Mouse (Mus musculus): Measurements from ENCODE around the gene Hdc.

The Hdc gene

GRCm38 (mm10) chr2:126601918-126602600 lies 17.0 kb downstream of the Hdc start:
- DNase-seq (ENCODE audit: low read depth, low spot score): no peak

DNA sequence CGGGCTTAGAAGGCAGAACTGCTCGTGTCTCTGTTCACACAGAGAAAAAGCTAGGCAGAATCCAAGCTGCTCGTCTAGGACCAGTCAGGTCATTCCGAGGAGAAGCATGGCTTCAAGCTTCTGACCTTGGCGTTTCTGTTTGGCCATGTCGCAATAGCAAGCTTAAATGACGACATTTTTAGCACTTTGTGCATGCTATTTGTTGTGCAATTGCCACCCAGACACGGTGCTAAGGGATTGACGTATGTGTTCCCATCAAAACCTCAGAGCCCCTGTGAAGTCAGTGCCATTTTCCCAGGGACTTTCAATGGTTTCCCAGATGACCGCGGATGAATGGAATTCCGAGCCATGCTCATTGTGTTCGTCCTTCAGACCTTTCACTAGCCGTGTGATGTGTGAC lies 18.6 kb downstream of the Hdc start:
- DNase-seq (ENCODE audit: low read depth, low spot score): no peak

GRCm38 (mm10) chr2:126599005-126599404 lies 20.1 kb downstream of the Hdc start:
- DNase-seq (ENCODE audit: low read depth, low spot score): peak; percentile 35

- no peak for DNase-seq (ENCODE audit: low read depth, low spot score)
These were observed 20.7 kb downstream of the Hdc start for GRCm38 (mm10) chr2:126598359-126598758.

GRCm38 (mm10) chr2:126597279-126598241 lies 21.5 kb downstream of the Hdc start:
- no peak for DNase-seq (ENCODE audit: low read depth, low spot score)

- no peak for DNase-seq (ENCODE audit: low read depth, low spot score)
These were observed 22.6 kb downstream of the Hdc start for GRCm38 (mm10) chr2:126596347-126597072.

GRCm38 (mm10) chr2:126593831-126594610 lies 25.1 kb downstream of the Hdc start:
- DNase-seq (ENCODE audit: low read depth, low spot score): peak; percentile 65

DNA sequence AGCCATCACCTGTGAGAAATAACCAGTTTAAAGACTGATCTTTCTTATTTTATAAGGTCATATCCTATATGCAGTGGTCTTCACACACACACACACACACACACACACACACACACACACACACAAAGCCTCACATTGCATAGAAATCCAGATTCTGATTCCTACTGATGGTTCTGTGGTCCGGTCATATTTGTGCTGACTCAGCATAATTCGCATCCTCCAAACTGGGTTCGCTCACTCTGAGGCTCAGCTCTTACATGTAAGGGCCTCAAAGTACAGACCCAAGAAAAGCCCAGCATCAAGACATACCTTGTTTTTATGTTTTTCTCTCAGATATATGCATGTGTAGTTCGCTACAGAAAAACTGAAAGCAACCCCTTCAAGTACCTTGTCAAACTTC lies 27.8 kb downstream of the Hdc start:
- no peak for DNase-seq (ENCODE audit: low read depth, low spot score)

GRCm38 (mm10) chr2:126587468-126587867 lies 31.6 kb downstream of the Hdc start:
- no peak for DNase-seq (ENCODE audit: low read depth, low spot score)

DNA sequence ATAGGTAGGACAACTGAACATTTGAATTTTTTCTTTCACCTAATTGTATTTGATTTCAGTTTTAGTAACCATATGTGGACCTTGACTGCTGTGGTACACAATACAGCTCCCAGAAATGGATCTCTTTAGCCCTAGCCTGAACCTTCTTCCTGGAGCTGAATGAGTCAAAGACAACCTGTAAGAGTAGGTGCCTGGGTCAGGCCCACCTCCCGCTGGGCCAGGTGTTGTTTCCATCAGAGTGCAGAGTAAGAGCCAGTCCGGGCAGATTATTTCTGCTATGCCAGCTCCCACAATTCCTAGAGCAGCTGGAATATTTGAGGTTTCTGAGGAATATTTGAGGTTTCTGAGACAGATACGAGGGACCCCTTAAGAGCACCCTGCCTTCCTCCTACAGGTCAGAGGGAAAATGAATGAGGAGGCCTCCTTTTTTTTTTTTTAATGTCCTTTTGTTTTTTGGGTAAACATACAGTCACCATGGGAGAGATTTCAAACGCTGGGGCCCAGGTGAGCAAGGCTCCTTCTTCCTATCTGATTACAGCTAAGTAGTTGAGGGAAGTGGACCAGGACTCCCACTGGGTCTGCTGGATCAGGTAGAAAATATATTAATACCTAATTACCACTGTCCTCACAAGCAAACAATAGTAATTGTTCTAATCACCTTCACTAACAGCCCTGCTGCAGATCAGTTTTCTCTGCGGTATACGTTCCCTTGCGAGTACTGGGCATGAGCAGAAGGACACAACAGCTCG lies 34.3 kb downstream of the Hdc start:
- no peak for DNase-seq (ENCODE audit: low read depth, low spot score)

DNA sequence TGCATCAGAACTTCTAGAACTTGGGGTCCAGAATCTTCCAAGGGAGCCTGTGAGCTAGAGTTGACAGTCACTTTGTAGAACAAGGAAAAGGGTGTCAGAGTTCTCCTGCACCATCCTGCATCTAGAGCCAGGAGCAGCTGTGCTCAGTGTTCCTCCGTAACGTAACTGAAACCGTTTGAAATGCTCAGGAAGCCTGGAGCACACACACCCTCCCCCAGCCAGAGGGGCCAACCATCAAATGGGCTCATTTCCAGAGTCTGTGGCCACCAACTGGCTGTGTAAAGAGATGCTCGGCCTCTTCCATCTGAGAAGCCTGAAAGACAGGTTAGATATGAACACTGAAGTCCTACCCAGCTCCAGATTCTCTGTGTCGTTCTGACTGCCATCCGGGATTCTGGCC lies 35.1 kb downstream of the Hdc start:
- no peak for DNase-seq (ENCODE audit: low read depth, low spot score)

GRCm38 (mm10) chr2:126579282-126579681 lies 39.8 kb downstream of the Hdc start:
- DNase-seq (ENCODE audit: low read depth, low spot score): no peak

GRCm38 (mm10) chr2:126577362-126577761 lies 41.7 kb downstream of the Hdc start:
- DNase-seq (ENCODE audit: low read depth, low spot score): no peak

- DNase-seq (ENCODE audit: low read depth, low spot score): no peak
These were observed 43.5 kb downstream of the Hdc start for GRCm38 (mm10) chr2:126575391-126576176.

DNA sequence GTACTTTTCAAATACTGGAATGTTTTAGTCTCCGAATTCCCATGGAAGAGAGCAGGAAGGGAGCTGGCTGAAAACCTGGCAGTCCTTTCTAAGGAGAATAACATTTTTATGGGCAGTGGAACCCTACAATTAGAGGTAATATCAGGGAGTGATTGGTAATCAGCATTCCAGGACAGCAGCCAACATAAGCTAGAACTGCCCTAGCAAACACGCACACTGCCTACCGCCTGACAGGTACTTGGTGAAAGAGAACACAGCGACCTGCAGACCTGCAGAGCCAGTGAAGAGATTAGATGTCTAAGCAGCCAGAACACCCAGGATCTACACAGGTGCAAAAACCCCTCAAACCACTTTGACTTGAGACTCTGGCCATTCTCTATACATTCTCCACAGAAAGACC lies 46.4 kb downstream of the Hdc start:
- no peak for DNase-seq (ENCODE audit: low read depth, low spot score)

DNA sequence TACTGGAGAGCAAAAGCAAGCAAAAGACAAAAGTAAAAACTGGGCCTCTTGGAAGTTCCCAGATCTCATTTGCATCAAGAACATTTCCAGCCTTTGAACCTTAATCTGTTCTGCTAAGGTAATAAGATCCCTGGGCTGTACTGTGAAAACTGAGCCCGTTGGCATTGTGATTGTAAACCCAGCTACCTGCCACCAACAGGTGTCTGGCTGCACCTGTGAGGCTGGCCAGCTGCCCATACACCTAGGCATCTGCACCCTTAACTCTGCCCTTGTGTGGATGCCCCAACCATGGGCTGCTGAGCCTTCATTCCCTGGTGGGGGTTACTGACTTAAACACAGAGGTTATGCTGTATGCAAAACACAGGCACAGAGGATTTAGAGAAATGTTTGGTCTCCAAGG lies 46.9 kb downstream of the Hdc start:
- DNase-seq (ENCODE audit: low read depth, low spot score): no peak

DNA sequence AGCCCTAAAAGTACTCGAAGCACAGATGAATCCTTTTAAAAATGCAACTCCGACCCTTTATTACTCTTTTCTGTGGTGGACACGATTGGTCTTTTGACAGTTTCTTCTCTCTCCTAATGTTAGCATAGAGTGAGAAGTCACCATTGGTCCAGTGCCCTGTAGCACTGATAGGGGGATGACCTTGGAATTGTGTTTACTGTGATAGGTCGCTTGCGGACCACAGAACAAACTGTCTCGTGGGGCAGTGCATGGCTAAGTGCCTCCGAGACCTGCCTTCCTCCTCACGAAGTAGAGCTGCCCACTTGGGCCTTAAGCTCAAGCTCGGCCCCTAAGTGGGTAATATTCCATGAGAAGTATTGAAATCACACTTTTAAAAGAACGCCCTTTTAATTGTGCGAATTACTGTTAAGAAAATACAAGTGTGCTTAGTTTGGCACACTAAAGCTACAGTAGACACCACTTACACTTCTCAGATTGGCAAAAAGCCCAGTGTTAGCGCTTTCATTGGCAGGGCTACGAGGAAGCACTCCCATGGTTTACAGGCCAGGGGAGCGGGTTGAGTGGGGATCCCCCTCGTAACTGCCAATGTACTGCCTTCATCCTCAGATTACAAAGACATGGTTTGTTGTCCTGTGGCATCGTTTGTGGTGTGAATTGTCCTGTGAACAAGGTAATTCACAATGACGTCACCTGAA lies 55.5 kb downstream of the Hdc start:
- DNase-seq (ENCODE audit: low read depth, low spot score): no peak

- DNase-seq (ENCODE audit: low read depth, low spot score): no peak
These were observed 59.0 kb downstream of the Hdc start for GRCm38 (mm10) chr2:126560094-126560493.

DNA sequence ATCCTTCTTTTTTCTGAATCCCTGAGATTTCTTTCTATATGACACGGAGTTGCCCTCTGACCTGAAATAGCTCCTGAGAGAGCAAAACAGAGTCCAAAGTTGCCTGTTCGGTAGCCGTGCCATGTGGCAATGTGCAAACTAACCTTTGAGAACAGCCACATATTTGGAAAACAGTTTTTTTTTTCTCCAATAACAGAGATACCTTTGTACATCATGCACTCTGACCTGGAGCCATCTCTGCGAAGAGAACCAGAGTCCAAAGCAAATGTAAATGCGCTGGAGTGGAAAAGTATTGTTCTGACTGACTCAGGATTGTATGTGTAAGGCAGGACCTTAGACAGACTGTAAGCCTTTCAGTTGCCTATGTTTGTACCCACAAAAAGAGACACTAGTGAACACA lies 63.6 kb downstream of the Hdc start:
- no peak for DNase-seq (ENCODE audit: low read depth, low spot score)

All from forelimb bud, embryonic 11.5 days (tissue).